Mouse (Mus musculus): ENCODE measurements around the gene Lsp1.

Lsp1 gene

DNA sequence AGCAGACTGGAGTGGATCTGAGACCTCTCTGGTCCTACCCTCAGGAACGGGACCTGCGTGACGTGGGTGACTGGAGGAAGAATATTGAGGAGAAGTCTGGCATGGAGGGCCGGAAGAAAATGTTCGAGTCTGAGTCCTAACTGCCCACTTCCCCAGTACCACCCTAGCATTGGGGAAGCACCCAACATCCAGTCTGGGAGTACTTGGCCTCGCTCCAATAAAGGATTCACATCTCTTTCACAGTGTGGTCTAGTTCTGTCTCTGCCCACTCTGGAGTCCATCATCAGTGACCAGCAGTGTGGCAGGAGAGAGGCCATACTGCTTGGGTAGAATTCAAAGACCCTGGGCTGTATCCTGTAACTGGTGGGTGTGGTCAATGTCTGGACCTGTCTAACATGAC lies 16.4 kb upstream of the Lsp1 start:
- no peak for DNase-seq (ENCODE audit: low spot score in 2 of 2)

DNA sequence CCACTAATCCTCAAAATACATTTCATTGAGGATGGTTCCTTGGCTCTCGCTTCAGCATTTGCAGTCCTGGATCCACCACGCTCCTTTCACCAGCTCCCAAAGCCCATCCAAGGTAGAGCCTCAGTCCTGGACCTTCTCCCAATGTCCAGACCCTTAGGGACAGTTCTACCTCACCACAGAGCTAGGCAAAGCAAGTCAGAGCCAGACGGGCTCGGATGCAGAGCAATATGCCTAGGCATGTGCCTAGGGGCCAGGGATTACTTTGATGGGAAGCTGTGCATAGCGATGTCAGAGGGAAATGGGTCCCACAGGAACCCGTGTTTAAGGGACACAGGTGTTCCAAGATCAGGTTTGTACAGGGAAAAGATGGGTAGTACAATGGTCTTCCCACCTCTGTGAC lies 15.3 kb upstream of the Lsp1 start:
- no peak for DNase-seq (ENCODE audit: low spot score in 2 of 2)

DNA sequence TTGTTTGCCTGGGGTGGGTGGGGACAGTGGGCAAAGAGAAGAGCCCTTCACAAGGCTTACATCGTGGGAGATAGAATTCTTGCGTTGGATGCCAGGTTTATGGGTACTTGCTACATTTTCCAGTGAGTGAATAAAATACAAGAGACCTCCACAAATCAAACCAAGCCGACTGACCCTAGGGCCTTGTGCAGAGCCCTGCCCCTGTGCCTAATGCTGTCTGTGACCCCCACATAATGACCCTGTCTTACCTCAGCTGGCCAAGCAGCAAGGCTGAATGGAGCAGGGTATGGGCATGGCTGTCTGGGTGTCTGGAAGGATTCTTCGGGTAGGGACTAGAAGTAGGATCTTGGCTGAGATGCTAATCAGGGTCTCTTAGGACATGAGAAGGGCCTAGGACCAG lies 14.3 kb upstream of the Lsp1 start:
- no peak for DNase-seq (ENCODE audit: low spot score in 2 of 2)

DNA sequence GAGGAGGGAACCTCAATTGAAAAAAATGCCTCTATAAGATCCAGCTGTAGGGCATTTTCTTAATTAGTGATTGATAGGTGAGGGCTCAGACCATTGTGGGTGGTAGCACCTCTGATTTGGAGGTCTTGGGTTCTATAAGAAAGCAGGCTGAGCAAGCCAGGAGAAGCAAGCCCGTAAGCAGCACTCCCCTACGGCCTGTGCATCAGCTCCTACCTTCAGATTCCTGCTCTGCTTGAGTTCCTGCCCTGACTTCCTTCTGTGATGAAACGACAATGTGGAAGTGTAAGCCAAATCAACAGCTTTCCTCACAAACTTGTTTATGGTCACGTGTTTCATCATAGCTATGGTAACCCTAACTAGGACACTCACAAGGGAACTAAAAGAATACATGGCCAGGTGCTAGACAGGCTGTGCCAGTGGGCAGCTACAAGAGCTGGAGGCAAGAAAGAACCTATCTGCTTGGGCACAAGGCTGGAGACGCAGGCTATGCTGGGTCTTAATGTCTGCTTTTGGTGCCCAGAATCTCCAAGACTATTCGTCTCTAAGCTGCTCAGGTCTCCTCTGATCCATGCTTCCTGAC lies 11.5 kb upstream of the Lsp1 start:
- no peak for DNase-seq (ENCODE audit: low spot score in 2 of 2)

DNA sequence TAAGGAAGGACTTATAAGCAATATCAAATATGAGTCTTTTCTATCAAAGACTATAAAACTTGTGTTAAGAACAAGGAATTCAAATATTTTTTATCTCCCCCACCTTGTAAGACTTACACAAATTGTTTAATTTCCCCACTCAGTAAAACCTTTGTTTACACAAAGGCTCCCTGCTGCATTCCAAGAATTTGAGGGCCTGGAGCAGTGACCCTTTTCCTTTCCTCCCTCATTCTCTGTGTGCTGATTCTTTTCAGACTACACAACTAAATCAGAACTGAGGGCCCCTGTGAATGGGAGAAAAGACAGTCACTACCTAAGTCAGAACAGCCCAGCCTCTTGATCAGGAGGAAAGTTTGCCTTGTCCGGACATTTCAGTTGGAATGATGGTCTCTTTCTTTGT lies 5.9 kb upstream of the Lsp1 start:
- DNase-seq (ENCODE audit: low spot score in 2 of 2): no peak

DNA sequence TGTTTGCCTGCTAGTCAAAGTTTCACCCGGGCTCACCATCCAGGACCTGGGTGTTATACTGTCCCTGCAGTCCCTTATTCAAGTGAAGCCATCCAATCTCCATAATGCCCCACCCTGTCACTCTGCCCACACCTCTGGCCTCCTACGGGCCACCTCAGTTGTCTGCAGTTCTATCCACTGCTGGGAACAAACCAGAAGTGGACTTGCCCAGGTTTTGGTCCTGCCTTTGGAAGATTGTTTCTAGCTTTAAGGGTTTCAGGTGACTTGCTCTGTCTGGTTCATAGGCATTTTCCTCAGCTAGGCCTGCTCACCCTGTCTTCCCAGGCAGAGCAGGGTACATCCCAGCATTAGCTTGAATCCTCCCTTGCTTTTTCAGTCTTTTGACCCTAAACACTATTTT lies 5.4 kb upstream of the Lsp1 start:
- no peak for DNase-seq (ENCODE audit: low spot score in 2 of 2)

DNA sequence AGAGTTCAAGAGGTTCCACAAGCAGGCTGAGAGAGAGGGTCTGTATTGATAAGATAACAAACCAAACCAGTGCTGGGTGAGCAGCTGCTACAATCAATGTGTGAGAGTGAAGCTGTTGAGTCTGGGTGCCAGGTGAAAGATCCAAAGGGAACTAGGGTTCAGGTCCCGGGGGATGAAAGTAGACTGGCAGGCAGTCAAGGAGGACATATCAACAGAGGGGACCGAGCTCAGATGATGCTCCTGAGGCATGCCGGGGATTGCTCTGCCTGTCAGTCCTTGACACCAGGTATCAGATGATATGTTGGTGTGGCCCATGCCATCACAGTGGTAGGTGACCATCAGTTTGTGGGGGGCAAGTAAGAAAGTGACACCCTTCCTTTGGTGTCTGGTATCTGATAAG lies 3.8 kb upstream of the Lsp1 start:
- no peak for DNase-seq (ENCODE audit: low spot score in 2 of 2)

DNA sequence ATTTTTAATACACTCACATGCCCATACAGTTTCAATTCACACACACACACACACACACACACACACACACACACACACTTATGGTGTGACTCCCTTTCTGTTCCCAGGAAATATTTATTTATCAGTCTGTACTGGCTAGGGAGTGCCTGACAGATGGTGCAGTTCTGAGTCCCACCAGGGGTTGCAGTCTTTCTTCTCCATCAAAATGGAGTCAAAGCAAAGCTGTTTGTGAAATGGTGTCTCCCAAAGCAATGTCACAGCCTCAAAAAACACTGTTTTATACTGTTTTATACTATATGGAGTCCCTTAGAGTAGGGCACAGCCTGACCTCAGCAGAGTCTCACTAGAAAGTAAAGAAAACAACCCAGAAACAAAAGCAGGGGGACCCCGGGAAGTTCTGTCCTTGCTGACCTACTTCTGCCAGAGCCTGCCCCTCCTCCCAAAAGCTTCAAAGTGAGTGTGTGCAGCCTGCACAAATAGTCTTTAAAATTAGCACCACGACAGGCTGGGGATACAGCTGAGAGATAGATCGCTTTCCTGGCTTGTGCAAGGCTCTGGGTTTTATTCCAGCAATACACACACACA lies 3.3 kb upstream of the Lsp1 start:
- no peak for DNase-seq (ENCODE audit: low spot score in 2 of 2)

DNA sequence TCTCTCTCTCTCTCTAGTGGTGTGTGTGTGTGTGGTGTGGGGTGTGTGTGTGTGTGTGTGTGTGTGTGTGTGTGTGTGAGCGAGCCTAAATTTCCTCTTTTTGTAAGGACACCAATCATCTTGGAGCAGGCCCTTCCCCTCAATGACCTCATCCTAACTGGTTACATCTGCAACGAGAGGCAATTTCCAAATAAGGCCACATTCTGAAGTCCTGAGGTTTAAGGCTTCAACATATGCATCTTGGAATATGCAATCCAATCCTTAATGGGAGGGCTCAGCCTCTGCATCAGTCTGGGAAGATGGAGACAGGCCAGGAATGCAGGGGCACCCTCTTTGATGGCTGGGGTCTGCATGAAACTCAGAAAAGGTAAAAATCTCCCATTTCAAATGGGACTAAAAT lies 2.6 kb upstream of the Lsp1 start:
- DNase-seq (ENCODE audit: low spot score in 2 of 2): no peak

DNA sequence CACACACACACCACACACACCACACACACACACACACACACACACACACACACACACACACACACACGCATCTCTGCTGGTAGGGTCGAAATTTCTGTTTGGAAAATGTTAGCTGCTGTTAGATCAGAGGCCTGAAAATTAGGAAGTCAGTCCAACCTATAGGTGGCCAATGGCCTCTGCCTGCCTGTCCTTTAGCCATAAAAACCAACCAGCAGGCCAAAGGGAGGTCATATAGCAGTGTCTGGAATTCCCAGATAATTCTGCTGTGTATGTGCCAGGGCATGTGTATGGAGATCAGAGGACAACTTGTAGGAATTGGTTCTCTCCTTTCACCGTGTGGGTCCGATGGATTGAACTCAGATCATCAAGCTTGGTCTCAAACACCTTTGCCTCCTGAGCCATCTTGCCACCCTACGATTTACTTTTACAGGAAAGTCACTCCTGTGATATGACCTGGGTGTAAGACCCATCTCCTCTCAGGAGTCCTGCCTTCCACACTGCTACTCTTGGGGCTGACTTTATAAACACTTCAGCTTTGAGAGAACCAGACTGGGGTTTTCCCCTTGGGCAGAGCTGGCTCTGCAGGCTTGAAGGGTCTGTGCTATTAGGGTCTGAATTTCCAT lies 1.8 kb upstream of the Lsp1 start:
- no peak for DNase-seq (ENCODE audit: low spot score in 2 of 2)

DNA sequence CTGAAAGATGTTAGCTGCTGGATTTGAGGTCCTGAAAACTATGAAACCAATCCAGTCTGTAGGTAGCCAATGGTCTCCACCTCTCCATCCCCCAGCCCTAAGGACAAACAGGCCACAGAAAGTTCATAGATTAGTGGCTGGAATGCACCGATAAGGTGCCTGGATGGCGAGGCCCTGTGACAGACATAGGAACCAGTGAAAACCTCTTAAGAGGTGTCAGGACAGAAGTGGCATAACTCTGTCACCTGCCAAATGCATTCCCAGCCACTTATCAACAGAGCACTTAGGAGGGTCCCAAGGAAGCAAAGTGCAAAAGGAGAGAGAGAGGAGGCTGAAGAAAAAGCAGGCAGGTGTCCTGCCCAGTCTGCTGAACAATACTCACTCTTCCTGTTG lies 1.3 kb upstream of the Lsp1 start:
- DNase-seq (ENCODE audit: low spot score in 2 of 2): no peak

DNA sequence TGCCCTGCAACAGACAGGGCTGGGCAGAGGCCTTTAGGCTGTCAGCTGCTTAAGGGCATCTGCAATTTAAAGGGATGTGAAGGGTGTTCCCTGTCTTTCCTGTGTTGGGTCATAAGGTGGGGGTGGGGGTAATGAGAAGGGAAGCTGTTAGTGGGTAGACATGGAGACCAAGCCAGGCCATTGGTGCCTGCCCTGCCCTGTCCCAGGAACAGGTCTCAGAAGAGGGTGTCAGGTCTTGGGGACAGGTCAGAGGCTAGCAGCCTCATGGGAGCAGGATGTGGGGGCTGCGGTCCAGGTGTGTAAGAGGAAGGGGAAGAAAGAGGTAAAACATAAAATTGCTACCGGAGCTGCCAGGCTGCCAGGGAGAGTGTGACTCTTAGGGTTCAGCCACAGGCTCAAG lies 837 bp downstream of the Lsp1 start:
- peak; percentile 42 to 44 for DNase-seq (ENCODE audit: low spot score in 2 of 2)

DNA sequence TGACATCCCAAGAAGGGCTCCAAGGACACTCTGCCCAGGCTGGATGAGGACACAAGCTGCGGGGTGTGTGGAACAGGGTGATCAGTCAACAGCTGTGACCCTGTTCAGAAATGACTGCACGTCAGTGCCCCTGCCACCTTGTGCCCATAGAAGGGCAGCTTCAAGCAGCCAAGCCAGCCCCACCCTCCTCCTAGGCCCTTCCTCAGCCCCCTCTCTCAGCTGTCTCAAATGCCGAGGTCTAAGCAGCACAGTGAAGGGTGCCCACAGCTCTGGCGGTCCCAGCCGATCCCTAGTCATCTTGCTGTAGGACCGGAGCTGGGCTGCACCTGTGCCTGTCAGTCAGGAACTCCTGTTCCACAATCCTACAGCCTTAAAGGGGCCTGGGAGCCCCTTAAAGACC lies 1.6 kb downstream of the Lsp1 start:
- DNase-seq (ENCODE audit: low spot score in 2 of 2): no peak

DNA sequence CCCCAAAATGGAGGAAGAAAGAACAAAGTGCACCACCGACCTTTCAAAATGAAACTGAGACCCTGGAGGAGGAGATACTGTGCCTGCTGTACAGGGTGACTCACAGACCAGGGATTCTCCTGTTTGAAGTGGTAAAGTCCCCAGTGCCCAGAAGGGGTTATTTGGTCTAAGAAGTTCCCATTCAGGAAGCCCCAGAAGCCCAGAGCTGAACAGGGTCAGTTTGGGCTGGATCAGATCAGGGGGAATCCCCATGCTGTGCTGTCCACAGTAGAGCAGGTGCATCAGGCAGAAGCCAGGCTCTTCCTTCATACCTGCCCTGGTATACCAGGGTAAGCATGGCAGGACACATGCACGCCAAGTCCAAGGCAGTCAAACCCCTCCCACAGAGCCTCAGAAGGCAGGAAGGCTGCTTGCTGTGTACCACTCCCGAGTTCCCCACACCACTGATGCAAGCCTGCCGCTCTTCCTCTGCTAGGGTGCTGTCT lies 2.0 kb downstream of the Lsp1 start:
- peak; percentile 55 to 73 for DNase-seq (ENCODE audit: low spot score in 2 of 2)

DNA sequence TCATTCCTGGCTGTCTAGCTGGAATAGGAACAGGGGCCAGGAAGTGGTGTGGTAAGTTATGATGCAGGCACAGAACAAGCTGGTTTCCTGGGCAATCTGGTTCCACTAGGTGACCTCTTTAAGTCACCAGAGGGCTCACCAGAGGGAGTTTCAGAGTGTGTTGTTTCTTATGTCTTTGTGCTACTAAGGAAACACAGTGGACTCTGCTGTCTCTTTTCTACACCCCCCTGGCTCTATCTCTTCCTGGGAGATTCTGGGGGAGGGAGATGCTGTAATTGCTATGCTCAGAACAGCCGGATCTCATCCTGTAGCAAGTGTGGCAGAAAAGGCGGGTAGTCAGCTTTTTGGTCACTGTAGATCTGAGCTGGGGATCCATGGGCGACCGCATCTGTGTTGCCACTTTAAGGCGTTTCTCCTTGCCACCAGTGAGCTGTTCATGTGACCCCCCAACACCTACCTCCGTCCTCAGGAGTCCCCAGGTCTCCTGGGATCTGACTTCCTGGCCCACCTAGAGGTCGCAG lies 9.6 kb downstream of the Lsp1 start:
- DNase-seq (ENCODE audit: low spot score in 2 of 2): no peak

DNA sequence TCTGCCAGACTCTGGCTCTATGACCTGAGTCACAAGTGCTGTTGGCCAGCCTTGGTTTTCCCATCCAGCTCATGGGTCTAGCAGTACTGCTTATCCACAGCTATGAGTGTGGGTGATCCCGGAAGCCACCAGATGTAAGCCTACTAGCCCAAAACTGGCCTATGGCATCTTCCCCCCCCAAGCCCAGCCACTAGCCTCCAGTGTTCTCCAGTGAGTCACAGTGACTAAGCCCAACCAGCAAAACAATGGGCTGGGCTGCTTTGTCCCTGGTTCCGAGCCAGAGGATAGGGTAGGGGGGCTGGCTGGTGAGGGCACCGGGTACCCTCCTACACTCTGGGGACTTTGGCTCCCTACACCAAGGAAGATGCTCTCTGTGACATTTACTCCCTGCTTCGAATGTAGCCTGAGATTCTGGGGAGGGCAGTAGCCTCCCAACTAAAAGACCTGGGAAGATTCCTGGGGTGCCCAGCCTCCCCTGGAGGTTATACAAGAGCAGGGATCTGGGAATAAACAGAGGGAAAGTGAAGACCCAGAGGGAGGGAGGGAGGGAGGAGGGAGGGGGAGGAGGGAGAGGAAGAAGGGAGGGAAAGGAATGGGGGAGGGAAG lies 10.3 kb downstream of the Lsp1 start:
- DNase-seq (ENCODE audit: low spot score in 2 of 2): no peak

DNA sequence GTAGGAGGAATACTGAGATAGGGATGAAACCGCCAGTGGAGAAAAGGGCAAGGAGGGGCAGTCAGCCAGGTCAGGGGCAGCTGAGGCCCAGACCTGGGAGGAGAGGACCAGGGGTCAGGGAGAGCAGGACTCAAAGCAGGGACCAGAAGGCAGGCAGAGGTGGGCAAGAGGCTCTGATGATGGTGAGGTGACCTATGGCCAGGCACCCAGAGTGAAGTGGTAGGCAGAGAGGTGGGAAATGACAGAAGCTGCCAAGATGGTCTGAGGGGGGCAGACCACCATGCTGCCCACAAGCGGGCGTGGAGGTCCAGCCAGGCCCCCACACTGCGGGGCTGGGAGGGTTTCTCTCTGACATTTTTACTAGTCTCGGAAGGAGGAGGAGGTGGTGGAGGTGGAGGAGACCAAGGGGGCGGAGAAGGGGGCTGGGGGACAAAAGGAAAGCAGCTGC lies 10.8 kb downstream of the Lsp1 start:
- DNase-seq (ENCODE audit: low spot score in 2 of 2): no peak

DNA sequence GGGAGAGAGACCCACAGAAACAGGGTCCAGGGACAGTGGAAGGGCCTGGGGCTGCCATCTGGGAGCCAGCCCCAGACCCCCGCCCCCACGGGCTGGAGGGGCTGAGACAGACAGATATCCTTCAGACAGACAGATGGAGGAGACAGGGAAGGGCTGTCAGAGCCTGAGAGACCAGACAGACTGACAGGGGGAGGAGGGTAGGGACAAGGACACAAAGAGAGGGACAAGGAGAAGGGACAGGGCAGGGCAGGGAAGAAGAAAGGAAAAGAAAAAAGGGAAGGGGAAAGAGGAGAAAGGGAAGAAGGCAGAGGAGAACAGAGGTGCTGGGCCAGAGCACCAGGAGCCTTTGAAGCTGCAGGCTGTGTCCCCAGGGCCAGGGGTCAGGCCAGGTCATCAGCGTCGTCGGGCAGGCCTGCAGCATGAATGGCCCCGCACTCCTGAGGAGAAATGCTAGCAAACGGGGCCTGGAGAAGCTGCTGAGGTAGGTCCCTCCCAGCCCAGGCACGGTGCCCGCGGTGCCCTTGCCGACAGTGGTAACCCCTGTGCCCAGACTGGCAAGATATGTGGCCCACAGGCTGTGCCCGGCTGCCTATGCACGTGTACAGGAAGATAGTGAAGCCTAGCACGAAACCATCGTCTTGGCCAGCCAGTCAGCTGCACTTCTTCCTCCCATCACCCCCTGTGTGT lies 11.4 kb downstream of the Lsp1 start:
- DNase-seq (ENCODE audit: low spot score in 2 of 2): no peak

DNA sequence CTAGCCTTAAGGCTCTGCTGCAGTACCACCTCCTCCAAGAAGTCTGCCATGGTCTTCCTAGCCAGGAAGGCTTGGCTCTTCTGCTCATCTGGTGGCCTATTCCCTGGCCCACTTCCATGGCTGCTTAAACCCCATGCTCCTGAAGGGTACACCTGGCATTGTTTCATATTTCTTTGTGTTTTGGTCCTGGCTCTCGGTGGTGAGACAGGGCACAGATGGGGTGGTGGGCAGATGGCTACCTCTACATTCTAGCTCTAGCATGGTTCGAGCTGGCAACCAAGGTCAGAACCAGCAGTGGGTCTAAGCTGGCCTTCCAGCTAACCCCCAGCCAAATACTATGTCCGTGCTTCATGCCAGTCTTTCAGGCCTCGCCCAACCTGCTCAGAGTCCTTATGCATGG lies 12.3 kb downstream of the Lsp1 start:
- DNase-seq (ENCODE audit: low spot score in 2 of 2): no peak

DNA sequence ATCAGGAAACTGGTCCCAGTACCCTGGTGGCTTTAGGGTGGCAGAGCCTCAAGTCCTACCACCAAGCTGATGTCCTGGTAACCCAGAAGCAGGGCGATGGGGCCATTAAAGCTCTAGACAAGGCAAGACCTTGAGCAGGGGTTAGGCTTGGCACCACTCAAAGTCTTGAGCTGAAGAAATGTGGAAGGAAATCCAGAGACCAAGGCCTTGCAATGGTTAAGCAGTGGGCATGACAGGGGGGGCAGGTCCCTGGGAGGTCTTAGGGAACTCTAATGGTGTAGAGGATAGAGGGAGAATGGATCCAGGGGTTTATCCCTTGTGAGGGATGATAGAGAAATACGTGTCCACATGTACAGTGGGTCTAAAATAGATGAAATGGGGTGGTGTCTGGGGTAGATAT lies 12.9 kb downstream of the Lsp1 start:
- DNase-seq (ENCODE audit: low spot score in 2 of 2): no peak

DNA sequence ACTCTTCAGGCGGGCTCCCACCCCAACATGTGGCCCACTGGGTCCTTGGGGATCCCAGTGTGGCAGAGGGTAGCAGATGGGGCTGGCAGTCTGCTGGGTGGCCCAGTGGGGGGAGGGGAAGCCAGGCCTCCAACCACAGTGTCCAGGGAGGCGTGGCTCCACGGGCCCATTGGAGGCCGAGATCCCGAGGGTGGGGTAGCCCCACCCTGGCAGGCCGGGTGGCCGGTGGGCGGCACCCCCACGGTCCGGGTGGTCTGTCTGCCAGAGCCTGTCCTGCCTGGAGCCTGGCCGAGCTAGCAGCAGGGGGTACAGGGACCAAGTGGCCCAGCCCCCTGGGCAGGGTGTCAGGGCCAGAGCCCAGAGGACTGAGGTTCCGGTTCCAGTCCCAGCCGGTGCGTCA lies 14.2 kb downstream of the Lsp1 start:
- DNase-seq (ENCODE audit: low spot score in 2 of 2): no peak

DNA sequence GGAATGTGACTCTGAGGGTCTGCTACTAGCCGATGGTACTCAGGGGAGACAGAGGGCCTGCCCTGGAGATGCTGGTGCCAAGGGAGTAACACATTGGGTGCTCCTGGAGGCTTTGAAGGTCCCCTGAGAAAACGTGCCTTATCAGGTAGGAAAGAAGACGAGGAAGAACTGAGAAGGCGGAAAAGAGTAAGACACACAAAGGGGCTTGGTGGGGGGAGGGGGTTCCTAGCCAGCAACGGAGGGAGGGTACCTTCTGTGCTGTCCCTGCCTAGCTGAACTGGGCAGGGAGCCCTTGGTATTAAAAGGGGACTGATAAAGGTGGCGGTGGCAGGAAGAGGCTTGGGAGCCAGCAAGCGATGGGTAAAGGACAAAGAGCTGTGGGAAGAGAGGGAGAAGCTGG lies 15.0 kb downstream of the Lsp1 start:
- DNase-seq (ENCODE audit: low spot score in 2 of 2): no peak
